Mouse (Mus musculus) myocyte (in vitro differentiated cells): ENCODE results near the gene Ednrb.

Experiments used
- CEBPB ChIP-seq: IDR thresholded peaks from 2 replicates; pipeline ENCODE4 v1.6.1; 2011; ENCODE audit warnings: mild to moderate bottlenecking, moderate library complexity; ENCODE audit not compliant: poor library complexity, insufficient read depth, severe bottlenecking
- E2F4 ChIP-seq: IDR thresholded peaks from one replicate; pipeline ENCODE4 v1.6.1; 2011; ENCODE audit warnings: mild to moderate bottlenecking, control low read depth, moderate library complexity; ENCODE audit not compliant: insufficient read depth
- MYOG ChIP-seq, 3 experiments: IDR thresholded peaks; one replicate each; pipeline ENCODE4 v1.6.1; 2011; ENCODE audit warnings: control low read depth in 2 of 3, low read depth in 2 of 3, mild to moderate bottlenecking in 2 of 3; ENCODE audit not compliant: insufficient read length in 2 of 3, control insufficient read depth in 1 of 3, insufficient read depth in 1 of 3
- POLR2A ChIP-seq: IDR thresholded peaks from one replicate; pipeline ENCODE4 v1.6.1; 2011; ENCODE audit warnings: low read depth, mild to moderate bottlenecking, control low read depth, moderate library complexity; ENCODE audit not compliant: insufficient read length
- POLR2AphosphoS2 ChIP-seq: IDR thresholded peaks from one replicate; pipeline ENCODE4 v1.6.1; 2011; ENCODE audit warnings: low read depth, control low read depth; ENCODE audit not compliant: insufficient read length
- SRF ChIP-seq: IDR thresholded peaks from one replicate; pipeline ENCODE4 v1.6.1; 2011; ENCODE audit warnings: low read depth; ENCODE audit not compliant: control insufficient read depth, insufficient read length

- TF ChIP-seq CEBPB (no peak), POLR2A (no peak), E2F4 (no peak), MYOG (IDR thresholded peaks at IDR 0.05; ENCODE audit: control insufficient read depth in 1 of 3, insufficient read depth in 1 of 3, insufficient read length in 2 of 3, low read depth in 2 of 3) (no peak), SRF (no peak), POLR2AphosphoS2 (no peak)
Measured at GRCm38 (mm10) chr14:103834147-103834546, 10.1 kb downstream of the Ednrb start.
